Mouse (Mus musculus): ENCODE results near the gene Cd34. TPM values are rescaled to one million over a fixed set of nuclear protein-coding genes. Genes with fewer than 3 reads are reported as not detected.

Gene Cd34
- polyA plus RNA-seq, 1 experiment from 2014 or later: 39.2 TPM

GRCm38 (mm10) chr1:194942912-194943311 lies 4.3 kb downstream of the Cd34 start:
- ATAC-seq (ENCODE audit: low FRiP score): no peak
- no peak overlapping the region for H3K9ac ChIP-seq
- no peak overlapping the region for H3K4me2 ChIP-seq
- H3K4me3 ChIP-seq: no peak overlapping the region
- H3K27ac ChIP-seq: no peak overlapping the region
- H3K36me3 ChIP-seq: no peaks in the 10 kb centered on the region
- H3K4me1 ChIP-seq (replicated peaks): peaks cover 10% of the 10 kb centered on the region
- H3K9me3 ChIP-seq: no peaks in the 10 kb centered on the region
- H3K27me3 ChIP-seq: peaks cover 20% of the 10 kb centered on the region

GRCm38 (mm10) chr1:194943485-194943884 lies 4.9 kb downstream of the Cd34 start:
- WGBS: 85% methylated on average over 5 of the region's 5 CpGs
- H3K27me3 ChIP-seq: peaks cover 17% of the 10 kb centered on the region
- no peaks in the 10 kb centered on the region for H3K36me3 ChIP-seq
- no peak overlapping the region for H3K9ac ChIP-seq
- peaks cover 9% of the 10 kb centered on the region for H3K4me1 ChIP-seq (replicated peaks)
- H3K4me3 ChIP-seq: no peak overlapping the region
- H3K4me2 ChIP-seq: no peak overlapping the region
- ATAC-seq (ENCODE audit: low FRiP score): no peak
- H3K9me3 ChIP-seq: no peaks in the 10 kb centered on the region
- no peak overlapping the region for H3K27ac ChIP-seq

- ATAC-seq (ENCODE audit: low FRiP score): no peak
- no peaks in the 10 kb centered on the region for H3K36me3 ChIP-seq
- 73% methylated on average over 2 of the region's 2 CpGs for WGBS
Measured at GRCm38 (mm10) chr1:194945382-194945781, 6.8 kb downstream of the Cd34 start.

GRCm38 (mm10) chr1:194946467-194946866 lies 7.8 kb downstream of the Cd34 start:
- Histone ChIP-seq H3K4me3 (no peak overlapping the region), H3K36me3 (no peaks in the 10 kb centered on the region), H3K9me3 (no peaks in the 10 kb centered on the region), H3K4me2 (no peak overlapping the region), H3K27me3 (no peaks in the 10 kb centered on the region), H3K27ac (no peak overlapping the region), H3K4me1 (replicated peaks) (no peaks in the 10 kb centered on the region), H3K9ac (no peak overlapping the region)
- WGBS: 88% methylated on average over 1 of the region's 1 CpGs
- no peak for ATAC-seq (ENCODE audit: low FRiP score)

More at GRCm38 (mm10) chr1:194945382-194945781, 6.8 kb downstream of the Cd34 start:
- Histone ChIP-seq H3K4me3 (no peak overlapping the region), H3K27me3 (no peaks in the 10 kb centered on the region), H3K27ac (no peak overlapping the region), H3K9ac (no peak overlapping the region), H3K4me1 (replicated peaks) (no peaks in the 10 kb centered on the region), H3K9me3 (no peaks in the 10 kb centered on the region), H3K4me2 (no peak overlapping the region)

GRCm38 (mm10) chr1:194950913-194951312 lies 12.3 kb downstream of the Cd34 start:
- H3K9me3 ChIP-seq: no peaks in the 10 kb centered on the region
- H3K36me3 ChIP-seq: no peaks in the 10 kb centered on the region
- H3K9ac ChIP-seq: no peak overlapping the region
- H3K27ac ChIP-seq: no peak overlapping the region
- H3K4me2 ChIP-seq: no peak overlapping the region
- no peak for ATAC-seq (ENCODE audit: low FRiP score)
- H3K4me1 ChIP-seq (replicated peaks): no peaks in the 10 kb centered on the region
- no peak overlapping the region for H3K4me3 ChIP-seq
- H3K27me3 ChIP-seq: no peaks in the 10 kb centered on the region
- WGBS: 68% methylated on average over 2 of the region's 2 CpGs

- H3K4me2 ChIP-seq: no peak overlapping the region
- H3K27ac ChIP-seq: no peak overlapping the region
- no peak for ATAC-seq (ENCODE audit: low FRiP score)
- no peaks in the 10 kb centered on the region for H3K9me3 ChIP-seq
- no peaks in the 10 kb centered on the region for H3K36me3 ChIP-seq
- H3K4me1 ChIP-seq (replicated peaks): no peaks in the 10 kb centered on the region
- H3K27me3 ChIP-seq: no peaks in the 10 kb centered on the region
- H3K9ac ChIP-seq: no peak overlapping the region
- no peak overlapping the region for H3K4me3 ChIP-seq
- 88% methylated on average over 1 of the region's 1 CpGs for WGBS
Measured at GRCm38 (mm10) chr1:194952891-194953290, 14.3 kb downstream of the Cd34 start.

- no peak for ATAC-seq (ENCODE audit: low FRiP score)
- no peaks in the 10 kb centered on the region for H3K9me3 ChIP-seq
- H3K4me1 ChIP-seq (replicated peaks): no peaks in the 10 kb centered on the region
- H3K36me3 ChIP-seq: no peaks in the 10 kb centered on the region
- H3K27ac ChIP-seq: no peak overlapping the region
- H3K27me3 ChIP-seq: no peaks in the 10 kb centered on the region
- H3K9ac ChIP-seq: no peak overlapping the region
- H3K4me2 ChIP-seq: no peak overlapping the region
- H3K4me3 ChIP-seq: no peak overlapping the region
Measured at GRCm38 (mm10) chr1:194954694-194955093, 16.1 kb downstream of the Cd34 start.

GRCm38 (mm10) chr1:194955749-194956148 lies 17.1 kb downstream of the Cd34 start:
- H3K4me1 ChIP-seq (replicated peaks): no peaks in the 10 kb centered on the region
- H3K27me3 ChIP-seq: no peaks in the 10 kb centered on the region
- H3K9me3 ChIP-seq: no peaks in the 10 kb centered on the region
- no peak for ATAC-seq (ENCODE audit: low FRiP score)
- no peak overlapping the region for H3K27ac ChIP-seq
- H3K36me3 ChIP-seq: no peaks in the 10 kb centered on the region
- H3K4me2 ChIP-seq: no peak overlapping the region
- WGBS: 45% methylated on average over 2 of the region's 2 CpGs
- H3K9ac ChIP-seq: no peak overlapping the region
- H3K4me3 ChIP-seq: no peak overlapping the region

GRCm38 (mm10) chr1:194957021-194957420 lies 18.4 kb downstream of the Cd34 start:
- H3K9ac ChIP-seq: no peak overlapping the region
- no peaks in the 10 kb centered on the region for H3K4me1 ChIP-seq (replicated peaks)
- no peak overlapping the region for H3K4me2 ChIP-seq
- H3K27me3 ChIP-seq: no peaks in the 10 kb centered on the region
- no peak for ATAC-seq (ENCODE audit: low FRiP score)
- 92% methylated on average over 2 of the region's 2 CpGs for WGBS
- no peak overlapping the region for H3K27ac ChIP-seq
- H3K9me3 ChIP-seq: no peaks in the 10 kb centered on the region
- no peak overlapping the region for H3K4me3 ChIP-seq
- H3K36me3 ChIP-seq: no peaks in the 10 kb centered on the region

GRCm38 (mm10) chr1:194962181-194962580 lies 23.6 kb downstream of the Cd34 start:
- no peak overlapping the region for H3K9ac ChIP-seq
- H3K36me3 ChIP-seq: no peaks in the 10 kb centered on the region
- no peak overlapping the region for H3K27ac ChIP-seq
- H3K4me2 ChIP-seq: no peak overlapping the region
- H3K27me3 ChIP-seq: no peaks in the 10 kb centered on the region
- WGBS: 32% methylated on average over 5 of the region's 5 CpGs
- H3K4me3 ChIP-seq: no peak overlapping the region
- H3K4me1 ChIP-seq (replicated peaks): no peaks in the 10 kb centered on the region
- no peaks in the 10 kb centered on the region for H3K9me3 ChIP-seq
- ATAC-seq (ENCODE audit: low FRiP score): 0 out of 2 replicates have a peak, but pooled peaks have one; percentile 46

- no peak overlapping the region for H3K4me3 ChIP-seq
- no peaks in the 10 kb centered on the region for H3K27me3 ChIP-seq
- H3K4me1 ChIP-seq (replicated peaks): no peaks in the 10 kb centered on the region
- no peaks in the 10 kb centered on the region for H3K36me3 ChIP-seq
- no peak overlapping the region for H3K4me2 ChIP-seq
- H3K9me3 ChIP-seq: no peaks in the 10 kb centered on the region
- no peak overlapping the region for H3K9ac ChIP-seq
- H3K27ac ChIP-seq: no peak overlapping the region
- no peak for ATAC-seq (ENCODE audit: low FRiP score)
Measured at GRCm38 (mm10) chr1:194962712-194963111, 24.1 kb downstream of the Cd34 start.

GRCm38 (mm10) chr1:194971980-194972379 lies 33.4 kb downstream of the Cd34 start:
- H3K4me1 ChIP-seq (replicated peaks): peaks cover 7% of the 10 kb centered on the region
- H3K9ac ChIP-seq: no peak overlapping the region
- no peaks in the 10 kb centered on the region for H3K9me3 ChIP-seq
- no peak for ATAC-seq (ENCODE audit: low FRiP score)
- no peak overlapping the region for H3K4me2 ChIP-seq
- no peaks in the 10 kb centered on the region for H3K36me3 ChIP-seq
- no peak overlapping the region for H3K27ac ChIP-seq
- 0 out of 2 replicates have a peak, but pooled peaks cover 6% of the 10 kb centered on the region for H3K27me3 ChIP-seq
- no peak overlapping the region for H3K4me3 ChIP-seq
- WGBS: 92% methylated on average over 4 of the region's 4 CpGs

- H3K27me3 ChIP-seq: 0 out of 2 replicates have a peak, but pooled peaks cover 6% of the 10 kb centered on the region
- peak overlapping the region; percentile 86 for H3K27ac ChIP-seq
- under 1% methylated on average over 38 of the region's 42 CpGs for WGBS
- H3K4me2 ChIP-seq: peak overlapping the region; percentile 89
- H3K9ac ChIP-seq: peak overlapping the region; percentile 83
- no peaks in the 10 kb centered on the region for H3K36me3 ChIP-seq
- peak overlapping the region; percentile 76 for H3K4me3 ChIP-seq
- ATAC-seq (ENCODE audit: low FRiP score): peak; percentile 89
- peaks cover 22% of the 10 kb centered on the region for H3K4me1 ChIP-seq (replicated peaks)
- no peaks in the 10 kb centered on the region for H3K9me3 ChIP-seq
Measured at GRCm38 (mm10) chr1:194976164-194976516, 37.5 kb downstream of the Cd34 start.
